Mouse (Mus musculus) liver, embryonic 18 days (tissue): ENCODE data around the gene Spcs3. TPM values are rescaled to one million over a fixed set of nuclear protein-coding genes. Genes with fewer than 3 reads are reported as not detected.

Experiments
- polyA plus RNA-seq: library from polyadenylated mRNA; depleted of rRNA; stranded (reverse); fragments of >200 nt; gene quantifications from 2 replicates; pipeline ENCODE4 v1.2.3, GENCODE M21; 2012; rRNA removed

Gene Spcs3
- 20.9 and 22.0 TPM in 2 replicates for polyA plus RNA-seq

GRCm38 (mm10) chr8:54529382-54530296 is at the start of gene Spcs3, which contains the start of gene Asb5:
Spcs3 (minus strand) TSS chr8:54529998.
Asb5 (plus strand) TSS chr8:54529580.

Other genes starting within 250 kb of the Spcs3 start
- 0.14 and 0.22 TPM in 2 replicates for gene Asb5, start 418 bp downstream of the Spcs3 start, polyA plus RNA-seq
- not detected in 2 replicates for gene Spata4, start 70.8 kb upstream of the Spcs3 start, polyA plus RNA-seq